Mouse (Mus musculus) embryo, embryonic 10.5 days (tissue): ENCODE measurements at regions not wholly inside any gene's neighbourhood (a gene's known extent, or its start where the extent isn't known, plus 50 kb on each side); places are given as distances from the start of the nearest gene placed in this dataset.

Source experiments
- DNase-seq: peaks from one replicate; pipeline ENCODE4 v3.0.0-alpha.2; 2015; ENCODE audit warnings: low spot score

GRCm38 (mm10) chr1:184138661-184139060 lies 104.6 kb upstream of the 1700056E22Rik start:
- no peak for DNase-seq

- no peak for DNase-seq
Observed at GRCm38 (mm10) chr1:184130897-184131296, 96.8 kb upstream of the 1700056E22Rik start.

DNA sequence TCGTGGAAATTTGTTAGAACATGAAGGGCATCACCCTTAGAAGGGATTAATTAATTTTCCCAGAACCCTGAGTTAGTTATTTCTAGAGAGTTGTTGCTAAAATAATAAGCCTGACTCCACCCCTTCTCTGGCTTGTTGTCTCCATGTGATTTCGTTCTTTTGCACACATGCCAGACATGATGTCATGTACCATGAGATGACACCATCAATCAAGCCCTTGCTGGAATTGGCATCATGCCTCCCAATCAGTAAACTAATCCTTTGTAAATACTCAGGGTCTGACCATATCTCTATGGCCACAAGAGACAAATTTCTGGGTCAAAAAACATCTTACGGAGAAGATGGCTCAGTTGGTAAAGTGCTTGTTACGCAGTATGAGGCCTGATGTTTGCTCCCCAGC lies 93.2 kb upstream of the 1700056E22Rik start:
- DNase-seq = no peak

DNA sequence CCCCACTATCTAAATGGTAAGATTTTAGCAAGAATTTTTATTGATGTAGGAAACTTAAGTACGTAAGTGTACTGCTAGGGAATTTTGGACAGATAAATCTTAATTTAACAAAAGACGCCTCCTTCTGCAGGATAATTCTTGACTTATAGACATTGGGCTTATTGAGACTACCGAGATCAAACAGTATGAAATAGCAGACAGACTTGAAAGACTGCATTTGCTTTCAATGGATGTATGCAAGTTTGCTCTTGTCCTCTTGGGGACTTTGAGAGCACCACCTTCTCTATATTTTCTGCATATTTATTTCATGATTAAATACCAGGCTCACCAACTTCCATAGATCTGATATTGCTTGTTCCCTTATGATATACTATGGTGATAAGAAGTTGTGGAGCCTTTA lies 92.8 kb upstream of the 1700056E22Rik start:
- DNase-seq = no peak
